Comparison of ENCODE assay signal across 11 mouse cellular contexts in genomic region chr16:67089747-67090146, GRCm38 (mm10).
DNase-seq lines count a peak whose midpoint lies in the region; ATAC-seq and TF ChIP-seq lines count a peak whose summit lies in the region.
"Had no signal": no experiment of that assay in that cellular context is flagged by ENCODE, and none has a peak within 500 bp of the region (broad histone marks: within the 10 kb centered on the region; RNA-seq: fewer than 3 reads in every experiment).

No protein-coding gene starts in this region.

- no peak overlapping the region for H3K27ac ChIP-seq in gastrocnemius, adult 2 months
- no peak overlapping the region for H3K27ac ChIP-seq in heart, embryonic 11.5 days (ENCODE audit: low read depth, low read length)
- H3K27ac ChIP-seq: embryonic facial prominence, embryonic 12.5 days; stomach, embryonic 15.5 days had no signal

- no peaks in the 10 kb centered on the region for H3K36me3 ChIP-seq in heart, embryonic 11.5 days (ENCODE audit: control insufficient read depth, insufficient read depth, low read length)
- H3K36me3 ChIP-seq: embryonic facial prominence, embryonic 12.5 days; stomach, embryonic 15.5 days had no signal

- no peak overlapping the region for H3K4me3 ChIP-seq in gastrocnemius, adult 2 months
- H3K4me3 ChIP-seq in heart, embryonic 11.5 days (ENCODE audit: low read depth, low read length) = no peak overlapping the region
- H3K4me3 ChIP-seq: embryonic facial prominence, embryonic 12.5 days; stomach, embryonic 15.5 days had no signal

- H3K27me3 ChIP-seq in heart, embryonic 11.5 days (ENCODE audit: control insufficient read depth, insufficient read depth, low read length) = no peaks in the 10 kb centered on the region
- H3K27me3 ChIP-seq: embryonic facial prominence, embryonic 12.5 days; stomach, embryonic 15.5 days had no signal

- no peak overlapping the region for H3K4me2 ChIP-seq in heart, embryonic 11.5 days
- H3K4me2 ChIP-seq: embryonic facial prominence, embryonic 12.5 days; stomach, embryonic 15.5 days had no signal

- no peak for ATAC-seq in heart, embryonic 11.5 days (replicated peaks; ENCODE audit: insufficient number of reproducible peaks, low FRiP score, low TSS enrichment)
- ATAC-seq: midbrain, embryonic 16.5 days had no signal

- TF ChIP-seq CTCF in gastrocnemius, adult 2 months (IDR thresholded peaks at IDR 0.05) = peak; percentile 66

- H3K4me1 ChIP-seq in heart, embryonic 11.5 days (ENCODE audit: control insufficient read depth, insufficient read depth, low read length) = no peaks in the 10 kb centered on the region
- H3K4me1 ChIP-seq: embryonic facial prominence, embryonic 12.5 days; stomach, embryonic 15.5 days had no signal

- intact Hi-C loops in gastrocnemius, adult 2 months (cut with DNase I) = loop anchor here (10.0 kb wide), 1 partner anchor 685 kb away; no protein-coding TSS in a partner anchor
- intact Hi-C loops in gastrocnemius, postnatal 36 days (cut with DNase I) = loop anchor here (10.0 kb wide), 1 partner anchor 685 kb away; no protein-coding TSS in a partner anchor

- 55% methylated on average over 3 of the region's 3 CpGs for WGBS in heart, embryonic 11.5 days (ENCODE audit: insufficient replicate concordance)

- no peak overlapping the region for H3K9ac ChIP-seq in heart, embryonic 11.5 days (ENCODE audit: low read depth, low read length)
- H3K9ac ChIP-seq: embryonic facial prominence, embryonic 12.5 days; stomach, embryonic 15.5 days had no signal

- DNase-seq in gastrocnemius, adult 2 months = no peak
- no peak for DNase-seq in gastrocnemius, postnatal 36 days
- peak; percentile 54 for DNase-seq in right cerebral cortex, adult 18-20 months
- DNase-seq in right cerebral cortex, postnatal 14 days = no peak
- DNase-seq in layer of hippocampus, adult 18-20 months (ENCODE audit: low spot score in 2 of 2) = peak; percentile 37 to 81
- DNase-seq in urinary bladder, adult 2 months (ENCODE audit: low spot score) = no peak
- DNase-seq in lung, postnatal 10 days = no peak

- no peaks in the 10 kb centered on the region for H3K9me3 ChIP-seq in heart, embryonic 11.5 days (replicated peaks; ENCODE audit: control insufficient read depth, low read length)
- H3K9me3 ChIP-seq: embryonic facial prominence, embryonic 12.5 days; stomach, embryonic 15.5 days had no signal

Comparison
In these comparisons a context has a peak if more than half of its experiments do, and no peak if none do; other contexts are left out.
1. DNase-seq: peak in right cerebral cortex, adult 18-20 months (single experiment) and layer of hippocampus, adult 18-20 months (2 of 2); none in gastrocnemius, adult 2 months (single experiment), gastrocnemius, postnatal 36 days (0 of 2), right cerebral cortex, postnatal 14 days (single experiment), urinary bladder, adult 2 months (single experiment) and lung, postnatal 10 days (single experiment).